Mouse (Mus musculus): ENCODE results near the gene Soat1. TPM values are rescaled to one million over a fixed set of nuclear protein-coding genes. Genes with fewer than 3 reads are reported as not detected.

Soat1 gene
- polyA plus RNA-seq, 1 experiment = 23.7 TPM

DNA sequence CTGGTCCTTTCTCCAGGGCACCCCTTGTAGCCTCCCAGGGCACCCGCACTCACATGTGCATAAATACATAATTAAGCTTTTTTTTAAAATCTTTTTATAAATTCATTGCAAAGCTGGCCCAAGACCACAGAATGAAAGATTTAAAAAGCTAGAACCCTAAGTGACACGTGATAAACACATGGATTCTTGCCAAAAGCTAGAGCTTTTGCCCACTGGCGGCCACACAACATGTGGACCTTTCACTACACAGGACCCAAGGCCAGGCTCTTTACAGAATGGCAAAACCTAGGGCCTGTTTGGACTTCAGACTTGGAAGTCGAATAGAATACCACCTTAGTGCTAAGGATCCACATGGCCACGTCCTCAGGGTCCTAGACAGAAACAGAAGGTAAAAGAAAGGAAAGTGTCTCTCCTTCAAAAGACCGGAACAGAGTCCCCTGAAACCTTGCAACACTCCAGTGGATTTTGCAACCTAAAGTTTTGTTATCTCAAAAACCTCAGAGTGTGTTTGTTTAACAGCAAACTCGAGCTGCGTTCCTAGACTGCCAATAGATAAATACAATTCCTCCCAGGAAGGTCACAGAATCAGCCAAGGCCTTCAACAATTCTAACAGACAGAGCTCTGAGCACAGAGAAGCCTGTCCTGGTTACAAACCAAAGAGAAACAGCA, 15.6 kb downstream of the Soat1 start:
- Histone ChIP-seq H3K27me3 (replicated peaks) (no peaks in the 10 kb centered on the region), H3K36me3 (replicated peaks; ENCODE audit: low read length) (peaks cover 19% of the 10 kb centered on the region), H3K4me3 (replicated peaks) (no peak overlapping the region), H3K9me3 (no peaks in the 10 kb centered on the region), H3K4me1 (peaks cover 88% of the 10 kb centered on the region)
- no peak for TF ChIP-seq FLI1 (IDR thresholded peaks at IDR 0.05; ENCODE audit: low read length)
- no peak for TF ChIP-seq GATA1 (IDR thresholded peaks at IDR 0.05; ENCODE audit: borderline replicate concordance, low read length)

DNA sequence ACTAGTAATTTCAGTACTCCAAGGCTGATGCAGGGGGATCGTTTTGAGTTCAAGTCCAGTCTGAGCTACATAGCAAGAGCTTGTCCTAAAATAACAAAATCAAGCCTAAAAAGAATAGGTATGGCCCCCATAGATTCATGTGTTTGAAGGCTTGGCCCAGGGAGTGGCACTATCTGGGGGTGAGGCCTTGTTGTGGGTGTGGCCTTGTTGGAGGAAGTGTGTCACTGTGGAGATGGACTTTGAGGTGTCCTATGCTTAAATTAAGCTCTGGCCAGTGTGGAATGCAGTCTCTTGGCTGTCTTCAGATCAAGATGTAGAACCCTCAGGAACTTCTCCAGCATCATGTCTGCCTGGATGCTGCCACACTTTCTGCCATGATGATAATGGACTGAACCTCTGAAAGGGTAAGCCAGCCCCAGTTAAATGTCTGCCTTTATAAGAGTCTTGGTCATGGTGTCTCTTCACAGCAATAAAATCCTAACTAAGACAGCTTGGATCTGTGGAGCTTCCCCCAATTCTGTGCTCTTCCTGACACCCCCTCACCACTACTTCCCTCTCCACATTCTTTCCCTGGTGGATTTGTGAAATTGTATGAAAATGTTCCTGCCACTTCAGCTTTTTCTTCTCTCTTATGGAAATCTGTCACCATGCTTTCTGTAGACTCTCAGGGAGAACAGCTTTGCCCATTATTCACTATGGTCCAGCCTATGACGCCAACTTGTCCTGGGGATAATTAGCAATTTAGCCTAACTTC, 18.9 kb downstream of the Soat1 start:
- no peak for TF ChIP-seq GATA1 (IDR thresholded peaks at IDR 0.05; ENCODE audit: borderline replicate concordance, low read length)
- TF ChIP-seq FLI1 (IDR thresholded peaks at IDR 0.05; ENCODE audit: low read length) = no peak

DNA sequence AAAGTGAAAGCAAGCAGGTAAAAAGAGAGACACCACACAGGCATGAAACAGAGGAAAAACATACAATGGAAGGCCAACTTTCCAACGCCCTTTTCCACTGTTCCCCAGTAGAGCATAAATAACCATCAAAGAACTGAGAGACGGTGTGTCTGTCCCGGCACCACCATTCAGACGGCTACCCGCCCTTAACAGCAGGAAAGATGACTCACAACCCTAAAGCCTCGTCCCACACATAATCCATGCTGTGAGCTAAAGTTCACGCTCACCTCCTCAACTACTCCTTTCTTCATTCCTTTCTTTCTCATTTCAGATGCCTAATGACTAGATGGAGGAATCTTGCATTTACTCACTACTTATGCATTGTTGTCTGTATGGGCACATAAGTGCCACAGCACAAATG, 19.7 kb downstream of the Soat1 start:
- TF ChIP-seq GATA1 (IDR thresholded peaks at IDR 0.05; ENCODE audit: borderline replicate concordance, low read length) (no peak), FLI1 (IDR thresholded peaks at IDR 0.05; ENCODE audit: low read length) (no peak)

More for the DNA sequence above, 18.9 kb downstream of the Soat1 start:
- peaks cover 17% of the 10 kb centered on the region for H3K36me3 ChIP-seq (replicated peaks; ENCODE audit: low read length)
- H3K4me1 ChIP-seq = peaks cover 63% of the 10 kb centered on the region
- no peak overlapping the region for H3K4me3 ChIP-seq (replicated peaks)
- H3K9me3 ChIP-seq = no peaks in the 10 kb centered on the region
- no peaks in the 10 kb centered on the region for H3K27me3 ChIP-seq (replicated peaks)

DNA sequence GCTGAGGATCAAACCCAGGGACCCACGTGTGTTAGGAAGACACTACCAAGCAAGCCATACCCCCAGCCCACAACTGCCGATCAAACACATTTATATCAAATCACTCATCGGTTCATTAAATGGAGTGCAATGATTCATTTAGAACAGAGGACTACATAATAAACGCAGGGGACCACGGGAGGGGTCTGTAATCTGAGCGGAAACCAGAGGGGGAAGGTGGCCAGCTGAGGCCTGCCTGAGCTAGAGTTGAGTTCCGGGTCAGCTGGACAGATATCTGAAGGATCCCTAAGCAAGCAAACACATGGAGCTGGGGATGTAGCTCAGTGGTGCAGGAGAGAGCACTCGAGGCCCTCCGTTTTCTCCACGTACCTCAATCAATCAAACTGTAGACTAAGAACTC, 20.3 kb downstream of the Soat1 start:
- no peak for TF ChIP-seq GATA1 (IDR thresholded peaks at IDR 0.05; ENCODE audit: borderline replicate concordance, low read length)
- TF ChIP-seq FLI1 (IDR thresholded peaks at IDR 0.05; ENCODE audit: low read length) = no peak
- Histone ChIP-seq H3K4me1 (peaks cover 52% of the 10 kb centered on the region), H3K36me3 (replicated peaks; ENCODE audit: low read length) (peaks cover 17% of the 10 kb centered on the region), H3K4me3 (replicated peaks) (no peak overlapping the region), H3K27me3 (replicated peaks) (no peaks in the 10 kb centered on the region), H3K9me3 (no peaks in the 10 kb centered on the region)

More for the DNA sequence above, 19.7 kb downstream of the Soat1 start:
- Histone ChIP-seq H3K36me3 (replicated peaks; ENCODE audit: low read length) (peaks cover 17% of the 10 kb centered on the region), H3K9me3 (no peaks in the 10 kb centered on the region), H3K4me3 (replicated peaks) (no peak overlapping the region), H3K27me3 (replicated peaks) (no peaks in the 10 kb centered on the region), H3K4me1 (peaks cover 55% of the 10 kb centered on the region)

DNA sequence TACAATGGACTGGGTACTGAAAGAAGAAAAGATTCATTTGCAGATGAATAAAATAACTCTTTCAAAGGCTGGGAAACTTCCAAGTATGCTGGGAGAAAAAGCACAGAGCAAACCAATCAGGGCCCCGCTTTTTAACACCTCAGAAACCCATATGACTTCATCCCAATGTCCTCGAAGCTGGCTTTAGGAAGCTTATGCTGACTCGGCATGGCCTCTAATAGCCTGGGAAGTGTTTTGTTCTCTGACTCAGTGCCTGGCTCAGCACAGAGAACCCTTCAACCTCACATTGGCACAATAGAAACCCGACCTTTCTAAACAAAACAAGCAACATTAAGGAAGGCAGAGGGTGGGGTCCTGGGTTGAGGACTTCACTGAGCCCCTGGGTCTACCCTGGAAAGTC, 23.7 kb downstream of the Soat1 start:
- TF ChIP-seq FLI1 (IDR thresholded peaks at IDR 0.05; ENCODE audit: low read length) (no peak), GATA1 (IDR thresholded peaks at IDR 0.05; ENCODE audit: borderline replicate concordance, low read length) (no peak)
- Histone ChIP-seq H3K27me3 (replicated peaks) (no peaks in the 10 kb centered on the region), H3K36me3 (replicated peaks; ENCODE audit: low read length) (peaks cover 13% of the 10 kb centered on the region)

DNA sequence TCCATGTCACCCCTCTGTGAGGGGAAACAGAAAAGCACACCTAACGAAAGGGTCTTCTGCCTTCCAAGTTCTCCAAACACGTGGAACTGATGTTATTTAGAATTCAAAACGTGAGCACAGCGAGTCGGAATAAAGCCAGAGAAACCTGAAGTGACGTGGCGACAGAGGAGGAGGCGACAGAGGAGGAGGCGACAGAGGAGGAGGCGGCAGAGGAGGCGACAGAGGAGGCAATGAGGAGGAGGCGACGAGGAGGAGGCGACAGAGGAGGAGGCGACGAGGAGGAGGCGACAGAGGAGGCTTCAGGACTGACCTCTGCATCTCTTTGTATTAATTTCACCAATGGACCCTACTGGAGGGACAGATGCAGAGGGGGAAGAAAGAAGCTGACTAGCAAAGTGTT, 24.4 kb downstream of the Soat1 start:
- Histone ChIP-seq H3K4me1 (peaks cover 24% of the 10 kb centered on the region), H3K27me3 (replicated peaks) (no peaks in the 10 kb centered on the region), H3K9me3 (no peaks in the 10 kb centered on the region), H3K36me3 (replicated peaks; ENCODE audit: low read length) (peaks cover 13% of the 10 kb centered on the region), H3K4me3 (replicated peaks) (no peak overlapping the region)
- no peak for TF ChIP-seq GATA1 (IDR thresholded peaks at IDR 0.05; ENCODE audit: borderline replicate concordance, low read length)
- TF ChIP-seq FLI1 (IDR thresholded peaks at IDR 0.05; ENCODE audit: low read length) = no peak

More for the DNA sequence above, 23.7 kb downstream of the Soat1 start:
- Histone ChIP-seq H3K4me3 (replicated peaks) (no peak overlapping the region), H3K9me3 (no peaks in the 10 kb centered on the region), H3K4me1 (peaks cover 32% of the 10 kb centered on the region)

DNA sequence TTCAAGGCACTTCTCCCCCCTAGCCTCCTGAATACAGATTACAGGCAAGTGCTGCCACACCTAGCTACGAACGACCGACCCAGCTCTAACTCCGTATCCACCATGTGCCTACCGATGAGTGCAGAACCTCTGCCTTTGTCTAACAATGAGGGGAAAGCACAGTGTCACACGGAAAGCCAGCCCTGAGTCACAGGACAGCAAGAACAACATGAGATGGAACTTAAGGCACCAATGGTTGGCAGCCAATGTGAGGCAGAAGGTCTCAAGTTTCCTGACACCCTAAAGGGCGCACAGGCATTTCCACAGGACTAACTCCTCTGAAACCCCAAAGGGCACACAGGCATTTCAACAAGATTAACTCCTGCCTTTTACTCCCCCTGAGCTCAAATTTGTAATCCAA, 25.0 kb downstream of the Soat1 start:
- Histone ChIP-seq H3K4me3 (replicated peaks) (no peak overlapping the region), H3K27me3 (replicated peaks) (no peaks in the 10 kb centered on the region), H3K36me3 (replicated peaks; ENCODE audit: low read length) (peaks cover 8% of the 10 kb centered on the region), H3K9me3 (no peaks in the 10 kb centered on the region), H3K4me1 (peaks cover 18% of the 10 kb centered on the region)
- TF ChIP-seq FLI1 (IDR thresholded peaks at IDR 0.05; ENCODE audit: low read length) = no peak
- no peak for TF ChIP-seq GATA1 (IDR thresholded peaks at IDR 0.05; ENCODE audit: borderline replicate concordance, low read length)

DNA sequence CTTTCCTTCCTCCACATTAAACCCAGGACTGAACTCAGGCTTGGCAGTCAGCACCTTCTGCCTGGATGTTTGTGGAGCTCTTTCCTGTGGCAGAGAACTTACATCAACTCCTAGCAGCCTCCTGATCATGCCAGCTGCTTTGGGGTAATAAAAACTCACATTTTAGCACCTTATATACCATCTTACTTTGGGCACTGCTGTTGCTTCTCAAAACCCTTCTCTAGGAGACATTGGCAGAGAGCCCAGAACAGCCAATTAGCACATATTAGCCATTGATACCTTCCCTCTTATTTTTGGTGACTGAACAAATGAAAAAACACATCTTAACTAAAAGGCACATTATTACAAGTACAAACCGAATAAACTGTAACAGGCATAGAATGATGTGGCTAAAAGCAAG, 29.1 kb downstream of the Soat1 start:
- H3K27me3 ChIP-seq (replicated peaks) = no peaks in the 10 kb centered on the region
- H3K9me3 ChIP-seq = no peaks in the 10 kb centered on the region
- H3K4me1 ChIP-seq = peaks cover 9% of the 10 kb centered on the region
- peaks cover 21% of the 10 kb centered on the region for H3K36me3 ChIP-seq (replicated peaks; ENCODE audit: low read length)
- no peak overlapping the region for H3K4me3 ChIP-seq (replicated peaks)
- TF ChIP-seq GATA1 (IDR thresholded peaks at IDR 0.05; ENCODE audit: borderline replicate concordance, low read length) (no peak), FLI1 (IDR thresholded peaks at IDR 0.05; ENCODE audit: low read length) (no peak)

DNA sequence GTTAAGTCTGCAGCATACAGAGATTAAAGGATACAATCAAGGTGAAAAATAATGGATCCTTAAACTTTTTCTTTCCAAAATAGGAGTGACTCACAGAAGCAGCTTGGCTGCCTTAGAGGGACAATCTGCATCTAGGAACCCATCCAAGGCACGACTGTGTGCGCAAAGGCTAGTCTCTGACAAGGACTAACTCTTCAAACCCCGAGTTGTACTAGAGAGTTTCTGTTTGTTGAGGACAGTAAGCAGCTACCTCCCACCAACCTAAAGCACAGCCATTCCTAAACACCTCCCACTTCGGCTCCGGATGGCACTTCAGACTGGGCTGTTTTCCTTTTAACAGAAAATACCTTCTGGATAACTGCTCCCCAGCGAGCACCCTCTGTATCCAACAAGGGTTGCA, 31.4 kb downstream of the Soat1 start:
- TF ChIP-seq FLI1 (IDR thresholded peaks at IDR 0.05; ENCODE audit: low read length) = no peak
- peaks cover 22% of the 10 kb centered on the region for H3K36me3 ChIP-seq (replicated peaks; ENCODE audit: low read length)
- no peaks in the 10 kb centered on the region for H3K27me3 ChIP-seq (replicated peaks)
- peaks cover 15% of the 10 kb centered on the region for H3K4me1 ChIP-seq
- no peak overlapping the region for H3K4me3 ChIP-seq (replicated peaks)
- no peaks in the 10 kb centered on the region for H3K9me3 ChIP-seq

DNA sequence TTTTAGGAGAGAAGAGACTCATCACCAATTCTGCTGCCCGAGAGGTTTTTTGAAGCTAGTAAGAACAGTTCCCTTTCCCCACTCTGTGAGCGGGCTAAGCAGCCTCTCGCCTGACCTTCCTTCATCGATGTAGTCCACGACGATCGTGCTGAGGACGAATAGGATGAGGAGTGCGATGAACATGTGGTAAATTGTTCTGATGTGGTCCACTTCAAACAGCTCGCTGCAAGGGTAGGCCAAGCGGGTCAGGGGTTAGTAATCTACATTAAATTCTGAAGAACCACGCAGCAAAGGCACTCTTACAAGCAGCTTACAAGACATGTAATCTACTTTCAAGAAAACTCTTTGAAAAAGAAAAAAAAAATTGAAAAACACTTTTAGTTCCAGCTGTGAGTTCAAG, 31.9 kb downstream of the Soat1 start:
- Histone ChIP-seq H3K27me3 (replicated peaks) (no peaks in the 10 kb centered on the region), H3K4me1 (peaks cover 20% of the 10 kb centered on the region), H3K9me3 (no peaks in the 10 kb centered on the region), H3K36me3 (replicated peaks; ENCODE audit: low read length) (peaks cover 27% of the 10 kb centered on the region), H3K4me3 (replicated peaks) (no peak overlapping the region)
- no peak for TF ChIP-seq GATA1 (IDR thresholded peaks at IDR 0.05; ENCODE audit: borderline replicate concordance, low read length)
- no peak for TF ChIP-seq FLI1 (IDR thresholded peaks at IDR 0.05; ENCODE audit: low read length)
